Mouse (Mus musculus): ENCODE data around the gene Ets1. TPM values are rescaled to one million over a fixed set of nuclear protein-coding genes. Genes with fewer than 3 reads are reported as not detected.

Gene Ets1
- polyA plus RNA-seq, 1 experiment from 2014 or later, result 48.3 TPM

DNA sequence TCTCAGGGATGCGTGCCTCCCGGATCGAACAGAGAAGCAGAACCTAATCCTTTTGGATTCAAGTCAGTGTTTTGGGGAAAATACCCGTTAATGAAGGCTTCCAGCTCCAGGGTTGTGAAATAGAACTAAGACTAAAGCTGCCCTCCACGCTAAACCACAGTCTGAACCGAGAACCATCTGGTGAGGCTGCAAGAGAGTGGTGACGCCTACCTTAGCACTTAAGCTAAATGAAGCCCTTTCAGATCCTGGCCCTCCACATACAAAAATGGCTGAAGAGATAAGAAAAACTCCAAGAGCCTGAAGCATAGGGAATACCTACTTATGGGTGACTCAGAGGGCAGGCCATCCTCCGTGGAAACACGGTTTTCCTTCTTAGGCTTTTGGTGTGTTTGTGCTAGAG is 100.0 kb downstream of the Ets1 start:
- no peak for ATAC-seq
- no peak for DNase-seq (ENCODE audit: low read depth, low spot score)
- no peak for TF ChIP-seq CTCF (IDR thresholded peaks at IDR 0.05)
- ChIA-PET CTCF (interaction anchor here (1.5 kb wide), 1 partner anchor 8 kb away, joined by 6 read pairs; no protein-coding TSS in a partner anchor), POLR2A (interaction anchor here (1.6 kb wide), 1 partner anchor 19 kb away, joined by 3 read pairs; no protein-coding TSS in a partner anchor)
- H3K27me3 ChIP-seq, result no peaks in the 10 kb centered on the region
- in situ Hi-C loops (cut with MboI; ENCODE audit: low pct_unique_long_range_greater_than_20kb), result loop anchor here (10.0 kb wide), 1 partner anchor 209 kb away; no protein-coding TSS in a partner anchor

DNA sequence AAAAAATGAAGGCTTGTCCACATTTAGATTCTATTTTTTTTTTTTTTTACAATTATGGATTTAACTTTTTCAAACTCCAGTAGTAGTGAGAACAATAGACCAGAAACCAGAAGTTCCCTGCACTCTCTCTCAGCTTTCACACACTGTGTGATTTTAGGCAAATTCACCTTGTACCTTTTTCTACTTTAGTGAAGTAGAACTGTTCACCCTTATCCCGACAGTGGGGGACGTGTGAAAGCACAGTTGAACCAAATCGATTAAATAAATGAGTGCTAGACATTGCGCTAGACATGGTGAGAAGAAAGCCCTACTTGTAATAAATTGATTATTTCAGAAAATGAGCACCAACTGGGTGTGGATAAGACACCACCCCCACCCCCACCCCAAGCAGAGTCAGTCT is 104.0 kb downstream of the Ets1 start:
- ATAC-seq (no peak), DNase-seq (ENCODE audit: low read depth, low spot score) (no peak)
- TF ChIP-seq CTCF (IDR thresholded peaks at IDR 0.05), result no peak
- ChIA-PET POLR2A (no interaction called here), CTCF (interaction anchor here (1.5 kb wide), 1 partner anchor 39 kb away, joined by 3 read pairs; no protein-coding TSS in a partner anchor)
- in situ Hi-C loops (cut with MboI; ENCODE audit: low pct_unique_long_range_greater_than_20kb), result loop anchor here (10.0 kb wide), 1 partner anchor 205 kb away; no protein-coding TSS in a partner anchor
- no peaks in the 10 kb centered on the region for H3K27me3 ChIP-seq

DNA sequence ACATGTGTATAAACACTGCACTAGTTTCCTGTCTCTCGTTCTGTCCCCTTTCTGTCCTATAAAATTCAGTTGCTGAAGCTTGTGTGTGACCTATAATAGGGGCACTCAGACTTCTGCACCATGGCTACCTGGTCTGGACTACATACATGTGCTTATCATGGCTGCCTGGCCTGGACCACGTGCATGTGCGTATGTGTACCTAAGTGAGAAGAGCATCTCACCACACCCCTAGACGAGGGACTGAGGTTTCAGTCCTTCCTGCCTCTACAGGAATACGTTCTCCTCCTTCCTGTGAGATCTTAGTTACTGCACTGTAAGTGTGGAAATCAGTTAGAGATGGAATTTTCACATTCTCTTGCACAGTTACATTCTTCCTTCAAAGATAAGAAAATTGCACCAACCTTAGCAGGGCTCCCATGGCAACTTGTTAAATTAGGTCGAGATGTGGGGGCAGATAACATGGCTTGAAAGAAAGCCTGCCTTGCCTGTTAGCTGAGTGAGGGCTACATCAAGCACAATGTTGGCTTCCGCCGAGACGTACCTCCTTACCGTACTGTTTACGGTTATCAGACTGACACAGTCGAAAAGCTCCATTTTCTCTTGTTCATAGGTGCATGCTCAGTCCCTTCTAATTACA is 104.8 kb downstream of the Ets1 start:
- CTCF ChIA-PET, result interaction anchor here (1.5 to 2.4 kb wide), 2 partner anchors 8 to 40 kb away, joined by 3 to 6 read pairs; no protein-coding TSS in a partner anchor
- TF ChIP-seq CTCF (IDR thresholded peaks at IDR 0.05), result no peak

DNA sequence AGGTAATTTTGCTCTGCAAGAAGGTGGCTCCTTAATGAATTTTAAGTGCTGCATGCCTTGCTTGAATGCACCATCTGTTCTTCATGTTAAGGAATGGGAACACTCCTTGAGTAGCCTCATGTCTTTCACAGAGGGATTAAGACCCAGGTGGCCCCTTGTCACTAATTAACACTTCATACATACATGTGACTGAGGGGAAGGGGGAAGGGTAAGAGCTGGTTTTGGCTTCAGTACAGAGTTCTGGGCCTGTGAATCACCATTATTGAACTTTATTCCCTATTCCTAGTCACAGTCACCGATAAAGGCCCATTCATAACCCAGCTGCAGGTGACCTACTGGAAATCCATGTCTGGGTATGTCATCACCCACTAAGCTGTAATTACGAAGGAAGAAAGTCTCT is 105.7 kb downstream of the Ets1 start:
- CTCF ChIA-PET, result interaction anchor here (1.5 to 2.4 kb wide), 2 partner anchors 9 to 41 kb away, joined by 3 to 6 read pairs; no protein-coding TSS in a partner anchor
- DNase-seq (ENCODE audit: low read depth, low spot score) (no peak), ATAC-seq (no peak)
- in situ Hi-C loops (cut with MboI; ENCODE audit: low pct_unique_long_range_greater_than_20kb), result no loop called here
- no peak for TF ChIP-seq CTCF (IDR thresholded peaks at IDR 0.05)
- no peaks in the 10 kb centered on the region for H3K27me3 ChIP-seq
- POLR2A ChIA-PET, result interaction anchor here (0.6 kb wide), 1 partner anchor 15 kb away, joined by 3 read pairs; no protein-coding TSS in a partner anchor

More for the DNA sequence above, 104.8 kb downstream of the Ets1 start:
- ATAC-seq (no peak), DNase-seq (ENCODE audit: low read depth, low spot score) (no peak)
- POLR2A ChIA-PET, result no interaction called here
- in situ Hi-C loops (cut with MboI; ENCODE audit: low pct_unique_long_range_greater_than_20kb), result no loop called here
- H3K27me3 ChIP-seq, result no peaks in the 10 kb centered on the region

DNA sequence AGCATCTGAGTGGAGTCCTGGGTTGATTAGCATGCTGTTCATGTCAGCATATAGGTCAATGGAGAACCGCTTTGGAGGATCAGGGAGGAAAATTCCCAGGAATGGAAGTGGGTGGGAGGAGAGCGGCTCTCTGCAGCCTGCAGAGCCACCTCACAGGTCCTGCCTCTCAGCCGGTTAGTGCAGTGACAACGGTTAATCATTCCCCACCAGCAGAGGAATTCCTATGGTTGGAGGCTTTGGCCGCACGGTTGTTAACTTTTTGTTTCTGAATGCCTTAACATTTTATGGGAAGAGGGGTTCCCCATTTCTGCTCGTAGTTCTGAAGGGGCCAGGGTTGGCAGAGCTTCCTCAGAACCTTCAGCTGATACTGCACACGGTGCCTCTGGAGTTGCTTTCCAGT is 107.1 kb downstream of the Ets1 start:
- peak; percentile 88 for ATAC-seq
- H3K27me3 ChIP-seq, result no peaks in the 10 kb centered on the region
- DNase-seq (ENCODE audit: low read depth, low spot score), result no peak
- in situ Hi-C loops (cut with MboI; ENCODE audit: low pct_unique_long_range_greater_than_20kb), result no loop called here
- CTCF ChIA-PET, result interaction anchor here (1.2 to 2.4 kb wide), 2 partner anchors 10 to 22 kb away, joined by 3 to 6 read pairs; no protein-coding TSS in a partner anchor
- TF ChIP-seq CTCF (IDR thresholded peaks at IDR 0.05), result no peak
- POLR2A ChIA-PET, result interaction anchor here (1.0 kb wide), 1 partner anchor 35 kb away, joined by 3 read pairs; no protein-coding TSS in a partner anchor

DNA sequence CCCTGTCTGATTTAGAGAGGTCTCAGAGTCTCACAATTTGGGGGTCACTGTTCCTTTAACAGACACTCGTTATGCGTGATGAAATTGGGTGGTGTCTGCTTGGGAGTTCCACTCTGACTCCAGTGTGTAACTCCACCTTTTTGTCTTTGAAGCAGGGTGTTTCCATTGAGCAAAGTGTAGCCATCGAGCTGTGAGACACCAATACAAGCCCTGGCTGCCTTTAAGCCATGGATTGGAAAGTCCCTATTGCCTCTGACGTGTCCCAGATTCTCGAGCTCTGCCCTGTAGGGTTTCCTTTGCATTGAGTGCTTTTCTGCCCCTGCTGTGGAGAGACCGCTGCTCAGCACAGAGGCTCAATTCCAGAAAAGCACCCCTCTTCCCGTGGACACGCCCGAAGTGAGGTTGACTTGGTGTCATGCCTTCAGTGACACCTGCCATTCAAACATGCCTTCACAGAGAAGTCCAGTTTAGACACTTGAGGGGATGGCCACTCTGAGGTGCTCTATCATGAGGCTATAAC is 107.7 kb downstream of the Ets1 start:
- ATAC-seq (peak; percentile 74), DNase-seq (ENCODE audit: low read depth, low spot score) (no peak)
- ChIA-PET CTCF (interaction anchor here (2.4 kb wide), 1 partner anchor 11 kb away, joined by 6 read pairs; no protein-coding TSS in a partner anchor), POLR2A (interaction anchor here (0.9 kb wide), 1 partner anchor 46 kb away, joined by 3 read pairs; no protein-coding TSS in a partner anchor)
- TF ChIP-seq CTCF (IDR thresholded peaks at IDR 0.05), result no peak
- no peaks in the 10 kb centered on the region for H3K27me3 ChIP-seq
- in situ Hi-C loops (cut with MboI; ENCODE audit: low pct_unique_long_range_greater_than_20kb), result no loop called here

DNA sequence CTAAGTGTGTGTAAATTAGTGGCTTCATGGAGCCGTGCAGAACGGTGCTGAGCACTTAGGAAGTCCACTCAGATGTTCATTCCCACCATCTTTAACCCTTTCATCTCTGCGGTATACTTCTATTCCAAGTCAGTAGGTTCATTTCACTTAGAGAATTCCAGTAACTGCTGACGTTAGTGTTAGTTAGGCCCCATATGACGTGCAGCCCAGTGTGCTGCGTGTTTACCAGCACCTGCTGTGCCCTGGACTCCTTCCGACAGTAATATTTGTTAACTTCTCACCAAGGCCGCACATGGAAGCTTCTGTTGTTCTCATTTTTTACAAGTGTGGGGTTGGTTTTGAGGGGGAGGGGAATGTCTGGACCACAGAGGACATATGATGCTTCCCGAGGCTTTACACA is 108.3 kb downstream of the Ets1 start:
- in situ Hi-C loops (cut with MboI; ENCODE audit: low pct_unique_long_range_greater_than_20kb), result no loop called here
- no peaks in the 10 kb centered on the region for H3K27me3 ChIP-seq
- ChIA-PET CTCF (no interaction called here), POLR2A (interaction anchor here (0.9 kb wide), 1 partner anchor 47 kb away, joined by 3 read pairs; no protein-coding TSS in a partner anchor)
- TF ChIP-seq CTCF (IDR thresholded peaks at IDR 0.05), result no peak
- DNase-seq (ENCODE audit: low read depth, low spot score), result no peak
- no peak for ATAC-seq

DNA sequence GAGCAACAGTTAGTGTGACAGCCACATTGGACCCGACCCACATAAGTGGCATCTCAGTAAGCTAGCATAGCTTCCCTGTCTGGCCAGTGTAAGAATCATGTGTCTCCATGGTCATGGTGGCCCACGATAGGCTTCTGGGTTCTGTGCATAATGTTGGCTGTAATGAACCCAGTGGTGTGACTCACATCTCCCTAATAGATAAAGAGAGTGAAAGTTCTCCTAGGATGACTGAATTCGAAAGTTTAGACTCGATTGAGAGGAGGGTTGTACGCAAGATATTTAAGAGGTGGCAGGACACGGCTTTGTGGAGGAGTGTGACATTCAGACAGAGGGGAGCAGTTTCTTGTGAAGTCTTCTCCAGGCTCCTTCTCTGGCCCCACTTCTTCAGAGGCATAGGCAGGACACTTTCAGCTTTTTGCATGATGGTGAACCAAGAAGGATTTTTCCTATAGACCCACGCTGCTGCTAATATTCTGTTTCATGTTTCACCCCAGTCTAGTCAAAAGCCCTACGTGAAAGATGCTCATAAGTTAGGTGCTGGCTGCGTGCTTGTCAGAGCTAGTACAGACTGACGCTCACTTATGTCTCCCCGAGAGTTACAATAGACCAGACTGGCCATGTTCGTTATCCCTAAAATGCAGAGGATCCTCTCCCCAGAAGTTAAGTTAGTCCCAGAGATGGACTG is 109.2 kb downstream of the Ets1 start:
- no peak for DNase-seq (ENCODE audit: low read depth, low spot score)
- POLR2A ChIA-PET, result interaction anchor here (0.6 kb wide), 1 partner anchor 1688 kb away, joined by 3 read pairs; no protein-coding TSS in a partner anchor
- CTCF ChIA-PET, result no interaction called here
- TF ChIP-seq CTCF (IDR thresholded peaks at IDR 0.05), result no peak
- ATAC-seq, result no peak
- in situ Hi-C loops (cut with MboI; ENCODE audit: low pct_unique_long_range_greater_than_20kb), result no loop called here
- no peaks in the 10 kb centered on the region for H3K27me3 ChIP-seq

DNA sequence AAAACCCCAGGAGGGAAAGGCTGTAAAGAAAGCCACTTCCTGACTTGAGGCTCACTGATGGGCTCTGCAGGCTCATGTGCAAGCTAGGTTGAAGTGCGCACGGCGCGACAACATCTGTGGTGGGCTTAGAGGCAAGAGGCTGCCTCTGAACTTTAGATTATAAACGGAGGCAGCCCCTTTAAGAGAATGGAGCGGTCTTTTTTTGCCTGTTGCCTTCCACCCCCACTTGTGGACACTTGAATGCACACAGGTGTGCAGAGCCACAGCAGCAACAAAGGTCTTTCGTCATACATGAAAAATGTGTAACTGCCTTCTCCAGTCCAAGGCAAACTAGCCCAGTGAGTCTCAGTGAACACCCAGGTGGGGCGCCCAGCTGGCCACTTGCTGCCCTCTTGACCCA is 110.0 kb downstream of the Ets1 start:
- in situ Hi-C loops (cut with MboI; ENCODE audit: low pct_unique_long_range_greater_than_20kb), result no loop called here
- no peak for ATAC-seq

DNA sequence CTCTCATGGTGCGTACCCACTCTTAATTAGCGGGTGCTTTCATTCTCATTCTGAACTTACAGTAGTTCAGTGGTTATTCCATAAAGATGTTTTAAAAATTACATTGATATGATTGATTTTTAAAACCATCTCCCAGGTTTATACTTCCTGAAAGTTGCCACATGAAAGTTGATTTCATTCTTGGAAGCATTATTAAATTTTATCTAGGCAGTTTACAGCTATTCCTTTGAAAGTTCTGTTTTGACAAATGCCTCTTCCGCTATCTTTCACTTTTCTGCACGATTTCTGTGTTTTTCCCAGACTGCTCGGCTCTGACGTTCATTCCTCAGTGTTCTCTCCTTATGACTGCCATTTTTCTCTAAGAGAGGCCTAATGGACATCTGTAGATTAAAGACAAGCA is 110.6 kb downstream of the Ets1 start:
- ChIA-PET POLR2A (interaction anchor here (1.0 kb wide), 1 partner anchor 51 kb away, joined by 4 read pairs; no protein-coding TSS in a partner anchor), CTCF (no interaction called here)
- ATAC-seq (no peak), DNase-seq (ENCODE audit: low read depth, low spot score) (no peak)
- no peak for TF ChIP-seq CTCF (IDR thresholded peaks at IDR 0.05)
- in situ Hi-C loops (cut with MboI; ENCODE audit: low pct_unique_long_range_greater_than_20kb), result no loop called here
- H3K27me3 ChIP-seq, result no peaks in the 10 kb centered on the region

More for the DNA sequence above, 110.0 kb downstream of the Ets1 start:
- no peaks in the 10 kb centered on the region for H3K27me3 ChIP-seq
- TF ChIP-seq CTCF (IDR thresholded peaks at IDR 0.05), result no peak
- ChIA-PET POLR2A (interaction anchor here (0.6 to 1.0 kb wide), 2 partner anchors 50 to 1689 kb away, joined by 3 to 4 read pairs; no protein-coding TSS in a partner anchor), CTCF (no interaction called here)
- DNase-seq (ENCODE audit: low read depth, low spot score), result no peak
